Mouse (Mus musculus) liver, embryonic 14.5 days (tissue): ENCODE measurements around the gene Arhgef16.

ENCODE experiments used
- CTCF ChIP-seq: IDR thresholded peaks from 2 replicates; pipeline ENCODE4 v1.5.1; 2016; ENCODE audit warnings: antibody characterized with exemption, low read depth, control low read depth
- EP300 ChIP-seq: IDR thresholded peaks from 2 replicates; pipeline ENCODE4 v1.6.1; 2016; ENCODE audit warnings: antibody characterized with exemption, low read depth

GRCm38 (mm10) chr4:154348197-154348786 is 46.8 kb upstream of the Arhgef16 start:
- no peak for TF ChIP-seq CTCF
- no peak for TF ChIP-seq EP300
